Mouse (Mus musculus): ENCODE data around the gene Pappa2.

The Pappa2 gene

GRCm38 (mm10) chr1:158764727-158765126 lies 215.6 kb downstream of the Pappa2 start:
- DNase-seq (ENCODE audit: low spot score), result no peak

- DNase-seq (ENCODE audit: low spot score), result no peak
These were observed 216.1 kb downstream of the Pappa2 start for GRCm38 (mm10) chr1:158764211-158764610.

GRCm38 (mm10) chr1:158748356-158749096 lies 231.8 kb downstream of the Pappa2 start:
- no peak for DNase-seq (ENCODE audit: low spot score)

- no peak for DNase-seq (ENCODE audit: low spot score)
These were observed 238.8 kb downstream of the Pappa2 start for GRCm38 (mm10) chr1:158741449-158741848.

GRCm38 (mm10) chr1:158740949-158741348 lies 239.3 kb downstream of the Pappa2 start:
- no peak for DNase-seq (ENCODE audit: low spot score)

- DNase-seq (ENCODE audit: low spot score), result no peak
These were observed 240.0 kb downstream of the Pappa2 start for GRCm38 (mm10) chr1:158740161-158740766.

- DNase-seq (ENCODE audit: low spot score), result no peak
These were observed 241.0 kb downstream of the Pappa2 start for GRCm38 (mm10) chr1:158739132-158739919.

GRCm38 (mm10) chr1:158732868-158733496 lies 247.3 kb downstream of the Pappa2 start:
- DNase-seq (ENCODE audit: low spot score), result no peak

- no peak for DNase-seq (ENCODE audit: low spot score)
These were observed 266.8 kb downstream of the Pappa2 start for GRCm38 (mm10) chr1:158713301-158714095.

GRCm38 (mm10) chr1:158701336-158701735 lies 279.0 kb downstream of the Pappa2 start:
- no peak for DNase-seq (ENCODE audit: low spot score)

GRCm38 (mm10) chr1:158700147-158700546 lies 280.1 kb downstream of the Pappa2 start:
- DNase-seq (ENCODE audit: low spot score), result no peak

- no peak for DNase-seq (ENCODE audit: low spot score)
These were observed 281.0 kb downstream of the Pappa2 start for GRCm38 (mm10) chr1:158699276-158699675.

- DNase-seq (ENCODE audit: low spot score), result no peak
These were observed 282.3 kb downstream of the Pappa2 start for GRCm38 (mm10) chr1:158697859-158698569.

GRCm38 (mm10) chr1:158697423-158697822 lies 282.9 kb downstream of the Pappa2 start:
- no peak for DNase-seq (ENCODE audit: low spot score)

- no peak for DNase-seq (ENCODE audit: low spot score)
These were observed 292.6 kb downstream of the Pappa2 start for GRCm38 (mm10) chr1:158687726-158688125.

GRCm38 (mm10) chr1:158669971-158670592 lies 310.2 kb downstream of the Pappa2 start:
- DNase-seq (ENCODE audit: low spot score), result no peak

- DNase-seq (ENCODE audit: low spot score), result no peak
These were observed 314.3 kb downstream of the Pappa2 start for GRCm38 (mm10) chr1:158666001-158666400.
